ENCODE assay signal across 9 mouse cellular contexts in genomic region chr13:110018431-110018901, GRCm38 (mm10).
DNase-seq lines count a peak whose midpoint lies in the region; ATAC-seq and TF ChIP-seq lines count a peak whose summit lies in the region.
"Had no signal": no experiment of that assay in that cellular context is flagged by ENCODE, and none has a peak within 500 bp of the region (broad histone marks: within the 10 kb centered on the region; RNA-seq: fewer than 3 reads in every experiment).

No protein-coding gene starts in this region.

- ATAC-seq in forebrain, embryonic 15.5 days (replicated peaks) = peak; percentile 82
- ATAC-seq in neural tube, embryonic 15.5 days (ENCODE audit: low FRiP score) = peak; percentile 85

- no peaks in the 10 kb centered on the region for H3K36me3 ChIP-seq in E14TG2a.4 (ENCODE audit: insufficient read depth, low read length)
- no peaks in the 10 kb centered on the region for H3K36me3 ChIP-seq in forebrain, embryonic 15.5 days
- H3K36me3 ChIP-seq in neural tube, embryonic 15.5 days = no peaks in the 10 kb centered on the region

- peaks cover 11% of the 10 kb centered on the region for H3K9me3 ChIP-seq in E14TG2a.4 (ENCODE audit: low read length)
- H3K9me3 ChIP-seq in forebrain, embryonic 15.5 days = no peaks in the 10 kb centered on the region
- H3K9me3 ChIP-seq in neural tube, embryonic 15.5 days (replicated peaks) = no peaks in the 10 kb centered on the region

- H3K27ac ChIP-seq in forebrain, embryonic 15.5 days (replicated peaks) = peak overlapping the region; percentile 82
- peak overlapping the region; percentile 81 for H3K27ac ChIP-seq in neural tube, embryonic 15.5 days (replicated peaks)

- H3K9ac ChIP-seq in forebrain, embryonic 15.5 days (replicated peaks) = peak overlapping the region; percentile 68
- H3K9ac ChIP-seq in neural tube, embryonic 15.5 days (replicated peaks) = peak overlapping the region; percentile 53

- TF ChIP-seq CTCF in E14TG2a.4 (conservative IDR thresholded peaks at IDR 0.05; ENCODE audit: low read length) = peak; percentile 62

- H3K27me3 ChIP-seq in E14TG2a.4 (ENCODE audit: insufficient read depth, low read length) = peaks cover 2% of the 10 kb centered on the region; the same call in 1 of the 2 replicates
- H3K27me3 ChIP-seq in forebrain, embryonic 15.5 days = no peaks in the 10 kb centered on the region
- H3K27me3 ChIP-seq in neural tube, embryonic 15.5 days (replicated peaks) = no peaks in the 10 kb centered on the region

- under 1% methylated on average over 17 of the region's 17 CpGs for WGBS in forebrain, embryonic 15.5 days
- WGBS in neural tube, embryonic 15.5 days = under 1% methylated on average over 17 of the region's 17 CpGs

- intact Hi-C loops in heart, postnatal 36 days (cut with DNase I) = loop anchor here (1.0 kb wide), 2 partner anchors 96 to 242 kb away; no protein-coding TSS in a partner anchor

- peak overlapping the region; percentile 88 for H3K4me2 ChIP-seq in forebrain, embryonic 15.5 days (replicated peaks)
- H3K4me2 ChIP-seq in neural tube, embryonic 15.5 days = peak overlapping the region; percentile 79

- peak; percentile 31 for DNase-seq in c-Kit-positive CD71-positive TER-119-positive erythroid progenitor cells, embryonic 14.5 days (ENCODE audit: low spot score)
- peak; percentile 72 to 79 for DNase-seq in heart, postnatal 36 days
- peak; percentile 77 to 92 for DNase-seq in layer of hippocampus, adult 18-20 months (ENCODE audit: low spot score in 2 of 2)
- DNase-seq in lung, adult 18-20 months = peak; percentile 68 to 79
- DNase-seq in testis, postnatal 10 days (ENCODE audit: low spot score) = peak; percentile 89

- peaks cover 37% of the 10 kb centered on the region for H3K4me1 ChIP-seq in E14TG2a.4 (replicated peaks; ENCODE audit: low read depth, low read length)
- H3K4me1 ChIP-seq in forebrain, embryonic 15.5 days = peaks cover 18% of the 10 kb centered on the region
- peaks cover 17% of the 10 kb centered on the region for H3K4me1 ChIP-seq in neural tube, embryonic 15.5 days

- peak overlapping the region; percentile 69 for H3K4me3 ChIP-seq in E14TG2a.4 (replicated peaks; ENCODE audit: low read length)
- H3K4me3 ChIP-seq in forebrain, embryonic 15.5 days = peak overlapping the region; percentile 42
- H3K4me3 ChIP-seq in neural tube, embryonic 15.5 days (replicated peaks) = peak overlapping the region; percentile 38
- H3K4me3 ChIP-seq: erythroblast, embryonic 14.5 days had no signal

Comparison
In these comparisons a context has a peak if more than half of its experiments do, and no peak if none do; other contexts are left out.
1. Peak in every context shown above with its lines: DNase-seq, ATAC-seq, H3K4me3 ChIP-seq and H3K27ac ChIP-seq.
2. DNase-seq: peak in every context shown above with its lines; median percentile 89 in testis, postnatal 10 days; 84 in layer of hippocampus, adult 18-20 months; 76 in heart, postnatal 36 days; 74 in lung, adult 18-20 months; 31 in c-Kit-positive CD71-positive TER-119-positive erythroid progenitor cells, embryonic 14.5 days.